Mouse (Mus musculus): ENCODE measurements around the gene Ppard.

The Ppard gene

DNA sequence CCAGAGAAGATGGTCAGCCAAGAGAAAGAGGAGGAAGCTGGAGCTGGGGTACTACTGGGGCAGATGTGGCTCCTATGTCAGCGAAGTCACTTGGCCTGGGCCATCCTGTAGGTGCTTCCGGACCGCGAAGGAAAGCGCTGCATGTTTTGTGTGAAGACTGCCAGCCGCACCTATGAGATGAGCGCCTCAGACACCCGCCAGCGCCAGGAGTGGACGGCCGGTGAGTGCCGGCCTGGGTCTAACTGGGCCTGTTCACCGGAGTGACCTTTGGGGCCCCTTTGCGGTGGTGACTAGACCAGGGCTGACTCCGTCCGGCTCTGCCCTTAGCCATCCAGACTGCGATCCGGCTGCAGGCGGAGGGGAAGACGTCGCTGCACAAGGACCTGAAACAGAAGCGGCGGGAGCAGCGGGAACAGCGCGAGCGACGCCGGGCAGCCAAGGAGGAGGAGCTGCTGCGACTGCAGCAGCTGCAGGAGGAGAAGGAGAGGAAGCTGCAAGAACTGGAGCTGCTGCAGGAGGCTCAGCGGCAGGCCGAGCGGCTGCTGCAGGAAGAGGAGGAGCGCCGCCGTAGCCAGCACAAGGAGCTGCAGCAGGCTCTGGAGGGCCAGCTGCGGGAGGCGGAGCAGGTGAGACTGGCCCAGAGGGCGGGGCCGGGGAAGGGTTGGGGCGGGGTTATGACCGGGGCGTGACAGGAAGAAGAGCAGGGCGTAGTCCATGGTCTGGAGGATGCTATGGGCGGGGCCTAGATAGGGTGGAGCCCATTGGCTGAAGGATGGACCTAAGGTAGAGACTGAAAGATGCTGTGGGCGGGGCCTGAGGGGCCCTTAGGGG, 8.7 kb upstream of the Ppard start:
- peak; percentile 90 for DNase-seq (ENCODE audit: low read depth, low spot score)

DNA sequence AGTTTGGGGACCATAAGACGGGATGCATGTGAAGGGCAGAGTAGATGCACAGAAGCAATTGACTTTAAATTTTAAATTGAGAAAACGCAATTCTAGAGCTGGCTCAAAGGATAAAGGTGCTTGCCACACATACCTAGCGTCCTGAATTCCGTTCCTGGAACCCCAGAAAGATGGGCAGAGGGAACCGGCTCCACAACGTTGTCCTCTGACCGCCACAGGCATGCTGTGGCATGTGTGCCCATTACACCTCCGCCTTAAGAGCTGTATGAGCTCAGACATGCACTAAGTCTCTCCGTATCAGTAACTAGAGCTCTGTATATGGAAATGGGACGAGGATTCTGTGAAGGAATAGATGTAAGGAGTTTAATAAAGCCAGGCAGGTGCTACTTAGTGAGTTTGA, 7.9 kb upstream of the Ppard start:
- DNase-seq (ENCODE audit: low read depth, low spot score) = no peak

DNA sequence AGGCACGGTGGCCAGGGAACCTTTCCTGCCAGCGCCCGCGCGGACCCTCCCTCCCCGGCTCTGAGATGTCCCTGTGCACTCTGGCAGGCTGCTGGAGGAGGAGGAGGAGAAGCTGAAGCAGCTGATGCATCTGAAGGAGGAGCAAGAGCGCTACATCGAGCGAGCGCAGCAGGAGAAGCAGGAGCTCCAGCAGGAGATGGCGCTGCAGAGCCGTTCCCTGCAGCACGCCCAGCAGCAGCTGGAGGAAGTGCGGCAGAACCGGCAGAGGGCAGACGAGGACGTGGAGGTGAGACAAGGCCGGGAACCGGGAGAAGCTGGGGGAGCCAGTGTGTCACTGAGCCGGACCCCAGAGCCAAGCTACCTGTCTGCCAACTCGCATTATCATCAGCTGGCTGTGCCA, 6.5 kb upstream of the Ppard start:
- peak; percentile 93 for DNase-seq (ENCODE audit: low read depth, low spot score)

DNA sequence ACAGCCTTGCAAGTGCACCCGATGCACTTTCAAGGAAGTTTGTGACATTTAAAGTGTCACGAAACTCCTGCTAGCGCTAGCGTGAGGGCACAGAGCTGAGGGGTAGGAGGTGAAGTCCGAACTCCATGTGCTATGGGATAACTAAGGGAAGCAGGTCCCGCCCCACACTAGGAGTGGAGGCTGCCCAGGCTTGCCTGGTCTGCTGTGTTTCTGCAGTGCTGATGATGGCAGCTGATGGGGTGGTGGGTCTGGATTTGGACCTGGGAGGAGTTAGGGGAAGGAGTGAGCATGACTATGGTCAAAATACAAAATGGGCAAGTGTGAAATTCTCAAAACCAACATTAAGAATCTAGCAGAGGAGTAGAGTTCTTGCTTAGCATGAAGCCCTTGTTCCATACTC, 2.0 kb upstream of the Ppard start:
- no peak for DNase-seq (ENCODE audit: low read depth, low spot score)

DNA sequence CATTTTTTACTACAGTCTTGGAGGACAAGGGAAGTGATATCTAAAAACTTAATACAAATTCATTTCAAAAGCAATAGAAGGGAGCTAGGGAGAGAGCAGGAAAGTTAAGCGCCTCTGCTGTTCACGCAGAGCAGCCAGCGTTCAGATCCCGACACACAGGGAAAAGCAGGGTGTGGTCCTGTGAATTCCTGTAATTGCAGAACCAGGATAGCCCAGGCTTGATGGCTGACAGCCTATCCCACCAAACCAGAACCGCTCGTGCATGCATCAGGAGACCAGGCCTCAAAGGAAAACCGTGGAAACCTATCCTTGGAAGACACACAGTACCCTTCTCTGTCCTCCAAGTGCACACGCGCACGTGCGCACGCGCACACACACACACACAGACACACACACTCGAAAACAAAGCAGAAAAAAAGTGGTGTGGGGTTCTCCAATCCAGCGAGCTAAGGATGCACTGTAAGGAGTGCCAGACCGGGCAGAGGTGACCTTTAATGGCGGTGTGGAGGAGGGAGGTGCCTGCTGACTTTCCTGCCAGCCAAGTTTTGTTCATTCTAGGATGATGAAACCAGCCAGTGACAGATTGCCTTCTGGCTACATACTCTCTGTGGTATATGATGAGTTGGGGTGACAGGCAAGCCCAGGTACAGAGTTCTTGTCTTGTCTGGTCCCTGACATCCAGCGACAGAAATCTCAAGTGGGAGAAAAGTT, 1.3 kb upstream of the Ppard start:
- DNase-seq (ENCODE audit: low read depth, low spot score) = no peak

DNA sequence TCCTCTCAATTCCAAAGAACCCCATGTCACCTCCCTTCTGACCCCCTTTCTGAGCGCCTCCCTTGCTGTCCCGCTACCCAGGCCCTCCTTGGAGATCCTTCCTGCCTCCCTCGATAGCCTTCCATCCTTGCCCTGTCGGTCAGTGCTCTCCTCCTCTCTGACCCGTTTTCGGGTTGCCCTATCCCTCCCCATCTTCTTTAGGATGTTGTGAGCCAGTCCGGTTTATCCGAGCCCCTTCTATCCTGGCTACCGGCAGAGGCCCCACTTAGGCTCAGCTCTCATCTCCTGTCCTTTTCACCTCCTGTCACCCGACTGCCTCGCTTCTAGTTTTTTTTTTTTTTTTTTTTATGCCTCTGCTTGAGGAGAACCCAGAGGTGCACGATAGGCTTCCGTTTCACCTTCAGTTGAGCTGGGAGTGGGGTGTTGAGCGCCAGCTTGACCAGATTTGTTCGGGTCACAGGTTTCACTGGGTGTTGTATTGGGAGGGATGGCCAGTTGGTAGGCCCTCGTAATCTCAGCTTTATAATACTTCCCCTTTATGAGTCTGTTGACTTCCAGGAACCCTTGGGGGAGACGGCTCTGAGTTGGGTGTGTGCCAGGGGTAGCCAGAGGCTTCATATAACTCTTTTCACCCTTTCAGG, 711 bp downstream of the Ppard start:
- no peak for DNase-seq (ENCODE audit: low read depth, low spot score)

DNA sequence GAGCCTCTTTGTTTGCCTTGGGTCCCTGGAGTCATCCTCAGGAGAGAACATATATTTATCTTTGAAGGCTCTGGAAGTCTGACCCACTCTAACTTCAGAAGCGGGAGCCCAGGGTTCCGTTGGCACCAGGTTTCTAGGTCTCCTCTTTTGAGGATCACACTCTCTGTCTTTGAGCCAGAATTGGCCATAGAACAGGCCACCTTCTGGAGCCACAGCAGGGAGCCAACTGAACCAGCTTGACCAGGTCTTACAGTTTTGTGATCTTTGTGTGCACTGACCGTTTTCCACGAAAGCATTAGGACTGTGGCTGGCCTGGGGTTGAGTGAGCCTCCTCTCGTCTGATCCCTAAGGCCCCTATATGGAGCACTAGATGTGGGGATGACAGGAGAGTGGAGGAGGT, 2.1 kb downstream of the Ppard start:
- no peak for DNase-seq (ENCODE audit: low read depth, low spot score)

DNA sequence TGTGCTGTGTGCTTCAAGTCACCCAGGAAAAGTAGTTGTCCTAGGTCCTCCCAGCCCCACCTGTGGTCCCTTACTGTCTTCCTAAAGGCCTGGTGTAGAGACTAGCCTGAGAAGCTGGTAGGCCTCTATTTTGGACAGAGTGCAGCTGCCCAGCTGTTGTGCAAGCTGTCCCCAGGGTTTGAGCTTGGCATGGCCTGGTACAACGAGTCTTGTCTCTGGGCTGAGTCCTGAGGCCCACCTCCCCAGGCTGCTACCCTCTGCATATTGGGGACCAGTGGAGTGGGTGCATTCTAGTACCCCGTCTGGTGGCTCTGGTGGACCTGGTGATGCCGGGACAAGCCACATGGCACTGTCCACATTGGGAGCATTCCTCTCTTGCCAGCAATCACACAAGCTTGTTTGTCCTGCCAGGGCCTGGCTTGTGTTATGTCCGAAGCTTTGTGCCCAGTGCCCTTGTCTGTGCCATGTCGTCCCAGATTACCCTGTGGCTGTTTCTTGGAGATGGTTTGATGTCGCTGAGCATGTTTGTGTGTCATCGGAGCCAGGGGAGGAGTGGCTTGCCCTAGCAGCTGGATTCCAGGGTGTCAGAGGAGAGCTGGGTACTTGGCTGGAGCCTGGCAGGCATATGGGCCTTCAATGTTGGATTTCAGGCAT, 3.6 kb downstream of the Ppard start:
- DNase-seq (ENCODE audit: low read depth, low spot score) = no peak

DNA sequence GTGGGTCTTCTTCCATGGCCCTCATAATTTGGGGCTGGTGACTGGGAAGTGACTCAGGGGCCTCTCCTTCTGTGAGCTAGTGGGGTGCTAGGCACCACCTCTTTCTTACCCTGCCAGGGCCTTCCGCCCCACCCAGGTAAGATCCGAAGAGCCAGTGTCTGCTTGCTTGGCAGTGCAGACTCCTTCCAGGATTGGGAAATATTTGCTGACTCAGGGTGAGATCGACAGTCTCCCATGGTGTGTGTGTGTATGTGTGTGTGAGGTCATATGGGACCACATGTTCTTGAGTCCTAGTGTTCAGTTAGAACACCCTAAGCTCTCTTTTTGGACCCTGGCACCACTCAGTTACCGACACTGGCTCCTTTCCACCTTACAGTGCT, 4.1 kb downstream of the Ppard start:
- no peak for DNase-seq (ENCODE audit: low read depth, low spot score)

DNA sequence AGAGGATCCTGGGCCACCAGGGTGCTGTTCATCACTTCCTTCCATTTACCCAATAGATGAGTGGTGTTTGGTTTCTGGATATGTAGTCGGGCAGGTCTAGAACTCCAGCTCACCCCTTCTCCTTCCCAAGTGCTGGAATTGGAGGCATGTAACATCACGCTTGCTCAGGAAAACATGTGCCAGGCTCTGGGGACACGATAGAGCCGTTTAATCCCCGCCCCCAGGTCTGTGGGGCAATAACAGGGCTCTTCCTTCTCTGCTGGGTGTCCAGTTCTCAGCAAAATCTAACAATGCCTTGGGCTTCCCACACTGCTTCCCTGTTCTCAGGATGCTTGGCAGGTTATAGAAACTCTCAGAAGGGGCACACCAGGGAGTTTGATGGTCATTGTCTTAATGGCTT, 4.9 kb downstream of the Ppard start:
- no peak for DNase-seq (ENCODE audit: low read depth, low spot score)

DNA sequence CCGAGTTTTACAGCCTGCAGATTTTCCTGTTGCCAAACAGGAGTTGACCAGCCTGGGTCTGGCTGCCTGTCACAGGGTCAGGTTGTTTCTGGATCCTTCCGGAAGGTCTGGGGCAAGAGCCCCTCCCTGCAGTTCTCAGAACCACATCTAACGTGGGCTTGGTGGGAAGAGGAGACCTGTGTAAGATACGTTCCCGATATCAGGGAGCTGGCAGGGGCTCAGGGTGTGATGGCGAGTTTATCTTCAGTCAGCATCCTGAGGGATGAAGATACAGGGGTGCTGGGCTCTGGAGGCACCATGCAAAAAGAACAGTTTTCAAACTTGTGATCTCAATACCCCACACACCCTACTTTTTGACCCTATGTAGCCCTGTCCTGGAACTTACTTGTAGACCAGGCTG, 5.4 kb downstream of the Ppard start:
- DNase-seq (ENCODE audit: low read depth, low spot score) = no peak

DNA sequence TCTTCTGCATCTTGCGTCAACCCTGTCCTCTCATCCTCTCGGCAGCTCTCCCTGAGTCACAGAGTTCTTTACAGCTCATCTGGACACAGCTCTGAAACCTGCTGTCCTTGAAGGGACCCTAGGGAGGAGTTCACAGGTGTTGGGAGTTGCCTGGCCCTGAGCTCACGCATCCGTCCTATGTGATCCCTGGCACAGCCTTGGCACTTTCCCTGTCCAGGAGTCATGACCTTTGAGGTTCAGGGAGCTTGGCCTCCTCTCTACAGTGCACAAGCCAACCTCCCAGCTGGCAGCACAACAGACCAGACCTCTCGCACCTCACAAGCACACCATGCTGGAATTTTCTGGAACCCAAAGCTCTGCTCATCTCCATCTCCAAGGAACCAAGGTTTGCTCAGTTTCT, 8.3 kb downstream of the Ppard start:
- DNase-seq (ENCODE audit: low read depth, low spot score) = no peak

DNA sequence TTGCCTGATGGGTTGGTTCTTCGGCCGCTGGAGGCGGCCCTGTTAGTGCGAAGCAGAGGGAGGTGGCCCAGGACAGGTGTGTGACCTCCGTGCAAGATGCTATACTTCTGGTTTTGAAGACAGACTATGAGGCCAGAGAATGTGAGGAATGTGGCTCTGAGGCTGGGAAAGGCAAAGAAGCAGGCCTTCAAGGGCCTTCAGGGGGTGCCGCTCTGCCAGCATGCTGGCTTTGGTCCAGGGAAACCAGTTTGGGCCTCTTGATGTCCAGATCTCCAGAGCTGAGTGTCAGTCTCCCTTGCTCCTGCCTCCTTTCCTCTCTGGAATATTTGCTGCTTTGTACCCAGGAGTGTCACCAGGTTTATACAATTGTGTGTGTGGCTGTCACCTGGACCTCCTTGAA, 9.8 kb downstream of the Ppard start:
- no peak for DNase-seq (ENCODE audit: low read depth, low spot score)

DNA sequence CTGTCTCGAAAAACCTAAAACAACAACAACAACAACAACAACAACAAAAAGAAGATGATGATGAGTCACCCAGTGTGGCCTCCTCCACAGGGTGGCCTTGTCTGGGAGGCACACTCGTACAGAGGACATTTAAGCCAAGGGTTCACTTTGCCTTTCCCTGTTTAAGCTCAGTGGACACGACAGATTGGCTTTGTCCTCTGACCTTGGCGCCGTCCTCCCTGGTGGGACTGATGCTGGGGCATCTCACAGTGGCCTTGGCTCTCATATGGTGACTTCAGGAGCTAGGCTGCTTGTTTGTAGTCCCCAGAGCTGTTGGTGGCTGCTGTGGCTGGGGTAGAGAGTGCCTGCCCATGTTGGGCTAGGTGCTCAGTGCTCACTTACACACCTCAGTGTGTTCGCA, 11.7 kb downstream of the Ppard start:
- no peak for DNase-seq (ENCODE audit: low read depth, low spot score)

DNA sequence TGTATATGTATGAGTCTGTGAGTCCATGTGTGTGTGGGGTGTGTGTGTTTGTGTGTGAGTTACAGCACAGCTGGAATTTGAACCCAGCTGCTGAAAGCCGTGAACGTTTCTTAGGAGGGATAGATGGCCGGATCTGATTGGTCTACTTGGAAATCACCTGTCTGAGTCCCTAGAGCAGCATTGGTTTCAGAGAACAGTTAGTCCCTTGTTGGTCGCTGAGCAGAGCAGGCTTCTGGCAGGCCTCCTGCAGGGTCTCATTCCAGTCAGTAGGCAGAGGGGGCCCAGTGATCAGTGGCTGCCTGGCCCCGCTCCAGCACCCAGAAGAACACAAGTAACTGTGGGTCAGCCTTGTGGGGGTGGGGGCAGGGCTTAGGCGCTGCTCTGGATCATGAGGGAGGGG, 12.2 kb downstream of the Ppard start:
- peak; percentile 44 for DNase-seq (ENCODE audit: low read depth, low spot score)

DNA sequence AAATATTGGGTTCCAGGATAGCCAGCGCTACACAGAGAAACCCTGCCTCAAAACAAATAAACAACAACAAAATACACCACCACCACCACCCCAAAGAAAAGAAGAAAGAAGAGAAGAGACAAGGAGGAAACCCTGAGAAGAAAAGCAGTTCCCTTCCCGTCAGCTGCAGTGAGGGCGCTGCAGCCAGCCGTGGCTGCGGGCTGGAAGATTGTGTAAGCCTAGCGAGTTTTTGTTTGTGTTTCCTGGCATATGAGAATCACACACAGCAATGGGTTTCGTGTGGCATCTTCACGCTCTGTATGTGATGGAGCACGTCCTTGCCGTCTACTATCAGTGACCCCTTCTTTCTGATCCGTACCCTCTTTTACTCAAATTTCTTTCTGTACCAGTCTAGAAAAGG, 14.1 kb downstream of the Ppard start:
- no peak for DNase-seq (ENCODE audit: low read depth, low spot score)

DNA sequence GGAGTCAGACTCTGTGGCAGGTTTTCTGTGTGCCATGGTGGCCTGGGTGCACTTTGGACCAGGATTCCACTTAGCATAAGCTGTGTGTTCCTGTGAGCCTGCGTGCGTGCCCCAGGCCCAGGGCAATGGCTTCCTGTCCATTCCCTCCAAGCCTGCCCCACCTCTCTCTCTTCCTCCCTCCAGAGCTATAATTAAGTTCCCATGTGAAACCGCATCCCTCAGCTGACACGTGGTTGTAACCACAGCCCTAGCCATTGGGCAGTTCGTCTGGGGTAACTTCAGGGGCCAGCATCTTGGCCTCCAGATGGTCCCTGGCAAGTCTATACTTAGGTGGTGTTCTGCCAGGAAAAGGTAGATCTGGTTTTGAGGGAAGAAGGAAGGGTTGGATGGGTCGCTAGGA, 15.1 kb downstream of the Ppard start:
- no peak for DNase-seq (ENCODE audit: low read depth, low spot score)

DNA sequence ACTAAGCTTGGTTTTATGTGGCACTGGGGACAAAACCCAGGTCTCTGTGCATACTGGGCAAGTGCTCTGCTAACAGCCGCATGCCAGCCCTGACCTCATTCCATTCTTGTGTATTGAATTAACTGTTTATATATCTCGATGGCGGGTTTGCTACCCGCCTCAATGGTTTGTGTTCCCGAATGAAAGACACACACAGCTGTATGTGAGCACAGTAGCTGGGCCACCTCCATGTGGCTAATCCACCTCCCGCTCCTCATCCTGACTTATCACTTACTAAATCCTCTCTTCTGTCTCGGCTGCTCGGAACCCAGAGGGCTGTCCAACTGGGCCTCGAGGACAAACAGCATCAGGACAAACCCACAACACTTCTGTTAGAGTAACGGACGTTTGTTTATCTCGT, 16.6 kb downstream of the Ppard start:
- no peak for DNase-seq (ENCODE audit: low read depth, low spot score)

DNA sequence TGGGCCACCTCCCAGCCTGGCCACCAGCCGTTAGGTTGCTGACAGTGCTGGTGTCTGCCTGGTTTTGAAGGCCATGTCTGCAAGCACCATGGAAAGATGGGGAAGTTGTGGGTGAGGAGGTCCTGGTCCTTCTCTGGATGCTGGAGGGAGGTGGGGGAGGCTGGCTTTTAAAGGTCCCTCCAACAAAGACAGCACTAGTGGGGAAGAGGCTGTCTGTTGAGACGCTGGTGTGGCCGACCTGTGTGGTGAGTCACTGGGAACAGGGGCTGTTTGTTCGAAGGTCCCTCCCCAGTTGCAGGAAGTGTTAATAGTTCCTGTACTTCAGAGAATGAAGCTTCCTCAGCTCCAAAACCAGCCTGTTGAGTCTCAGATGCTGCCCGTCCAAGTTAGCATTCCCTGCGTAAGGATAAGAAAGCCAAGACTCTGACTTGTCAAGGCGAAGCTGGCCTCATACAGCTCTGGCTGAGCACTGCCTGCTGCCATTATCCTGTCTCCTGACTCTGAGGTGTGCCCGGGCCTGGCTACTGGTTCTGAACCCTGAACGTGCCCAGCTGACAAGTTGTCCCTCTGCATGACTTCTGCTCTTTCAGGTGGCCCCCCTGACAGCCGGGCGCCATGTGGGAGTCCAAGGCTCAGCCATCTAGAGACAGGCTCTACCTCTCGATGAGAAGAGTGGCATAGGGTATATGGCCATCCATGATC, 19.2 kb downstream of the Ppard start:
- no peak for DNase-seq (ENCODE audit: low read depth, low spot score)

DNA sequence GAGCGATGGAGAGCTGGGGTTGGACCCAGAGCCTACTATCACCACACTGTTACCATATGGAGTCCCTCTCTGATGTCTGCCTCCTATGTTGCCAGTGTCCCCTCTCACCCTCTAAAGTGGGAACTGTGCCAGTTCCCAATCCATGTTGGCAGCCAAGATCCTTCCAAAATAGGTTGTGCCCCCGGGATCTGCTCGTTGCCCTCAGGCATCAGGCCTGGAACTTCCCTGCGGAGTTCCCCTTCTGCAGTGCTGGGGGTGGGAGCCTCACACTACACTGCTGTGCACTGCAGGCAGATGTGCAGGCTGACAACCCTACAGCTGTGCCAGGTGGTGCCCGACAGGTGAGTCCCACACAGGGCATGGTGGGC, 19.8 kb downstream of the Ppard start:
- DNase-seq (ENCODE audit: low read depth, low spot score) = no peak

DNA sequence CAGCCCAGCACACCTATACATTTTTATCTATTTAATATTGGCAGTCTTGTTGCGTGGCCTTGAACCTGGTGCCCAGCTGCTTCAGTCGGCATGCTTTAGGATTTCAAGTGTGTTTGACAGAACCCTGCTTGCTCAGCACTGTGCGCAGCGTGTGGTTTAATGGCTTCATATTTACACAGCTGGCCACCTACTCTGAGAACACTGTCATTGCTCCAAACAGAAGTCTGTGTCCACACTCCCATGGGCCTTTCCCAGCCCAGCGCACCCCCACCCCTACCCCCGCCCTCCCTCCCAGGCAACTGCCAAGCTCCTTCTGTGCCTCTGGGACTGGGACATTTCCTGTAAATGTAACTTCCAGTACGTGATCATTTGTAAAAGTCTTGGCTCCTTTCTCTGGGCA, 20.7 kb downstream of the Ppard start:
- DNase-seq (ENCODE audit: low read depth, low spot score) = peak; percentile 63

DNA sequence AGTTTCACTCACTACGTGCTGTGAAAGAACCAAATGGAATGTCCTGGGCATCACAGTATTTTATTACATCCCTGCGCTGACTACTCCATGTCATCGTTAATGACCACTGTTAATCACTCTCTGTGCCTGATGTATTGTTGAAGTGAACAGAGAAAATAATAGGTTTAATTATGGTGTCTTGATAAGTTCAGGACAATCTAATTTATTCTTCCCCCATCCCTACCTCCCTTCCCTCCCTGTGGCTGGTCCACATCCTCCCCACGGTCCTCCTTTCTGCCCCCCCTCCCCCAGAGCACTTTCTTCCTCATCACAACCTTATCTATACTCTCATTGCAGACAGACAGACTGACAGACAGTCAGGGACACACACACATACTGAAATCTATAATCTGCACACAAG, 22.3 kb downstream of the Ppard start:
- no peak for DNase-seq (ENCODE audit: low read depth, low spot score)

All from mesoderm, embryonic 11.5 days (tissue).